Mouse (Mus musculus) layer of hippocampus, postnatal 25 days (tissue): ENCODE data around the gene Anxa6. TPM values are rescaled to one million over a fixed set of nuclear protein-coding genes. Genes with fewer than 3 reads are reported as not detected.

Experiments used
- DNase-seq, 2 experiments: peaks; one replicate each; pipeline ENCODE4 v3.0.0; 2022; ENCODE audit warnings: mixed read lengths in 2 of 2, low spot score in 1 of 2; ENCODE audit errors: extremely low spot score in 1 of 2
- total RNA-seq, 2 experiments: library from RNA; stranded (reverse); gene quantifications; 2 replicates each; pipeline ENCODE4 v1.2.3; 2021

Anxa6 gene
- total RNA-seq, 2 experiments from 2014 or later: 95.7 to 97.1 TPM

DNA sequence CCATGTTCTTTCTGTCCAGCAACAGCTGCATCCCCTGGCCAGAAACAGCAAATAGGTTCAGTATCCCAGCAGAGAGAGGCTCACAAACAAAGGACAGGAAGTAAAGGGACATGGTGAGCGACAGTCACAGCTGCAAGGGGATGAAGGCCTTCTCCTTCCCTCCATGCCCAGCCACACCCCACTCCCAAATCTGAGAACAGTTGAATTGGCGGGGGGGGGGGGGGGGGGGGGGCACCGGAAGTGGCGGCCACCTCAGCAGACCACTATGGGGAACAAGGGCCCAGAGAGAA is 1.3 kb downstream of the Anxa6 start:
- no peak for DNase-seq

DNA sequence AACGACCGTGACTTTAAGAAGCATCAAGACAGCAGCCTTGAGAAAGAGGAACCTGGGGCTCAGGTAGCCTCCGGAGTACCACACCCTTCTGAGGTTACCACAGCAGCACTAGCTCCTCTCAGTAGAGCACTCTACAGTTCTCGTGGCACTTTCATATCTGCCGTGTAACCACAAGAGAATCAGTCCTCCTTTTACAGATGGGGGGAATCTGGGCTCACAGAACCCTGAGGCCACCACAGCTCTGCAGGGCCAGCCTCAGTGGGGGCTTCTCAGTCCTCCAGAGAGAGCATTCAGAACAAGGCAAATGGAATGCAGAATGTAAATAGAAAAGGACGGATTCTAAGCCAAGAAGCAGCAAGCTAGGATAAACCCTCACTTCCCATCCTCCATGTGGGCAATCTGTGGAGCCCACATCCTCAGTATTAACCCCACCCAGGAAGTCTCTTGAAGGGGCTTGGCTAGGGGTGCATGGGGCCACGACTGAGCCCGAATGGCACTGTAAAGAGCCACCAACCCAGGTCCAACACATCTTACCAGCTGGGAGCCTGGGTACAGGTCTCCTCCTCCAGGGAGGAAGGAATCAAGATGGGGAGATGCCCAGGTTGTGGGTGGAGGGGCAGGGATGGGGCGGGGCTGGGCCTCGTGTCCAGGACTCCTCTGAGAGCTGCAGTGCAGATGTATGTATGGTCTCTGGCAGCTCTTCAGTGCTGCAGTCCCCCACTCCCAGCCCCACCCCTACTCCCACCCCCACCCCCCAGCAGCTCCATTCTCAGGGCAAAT is 1.8 kb downstream of the Anxa6 start:
- DNase-seq: no peak

DNA sequence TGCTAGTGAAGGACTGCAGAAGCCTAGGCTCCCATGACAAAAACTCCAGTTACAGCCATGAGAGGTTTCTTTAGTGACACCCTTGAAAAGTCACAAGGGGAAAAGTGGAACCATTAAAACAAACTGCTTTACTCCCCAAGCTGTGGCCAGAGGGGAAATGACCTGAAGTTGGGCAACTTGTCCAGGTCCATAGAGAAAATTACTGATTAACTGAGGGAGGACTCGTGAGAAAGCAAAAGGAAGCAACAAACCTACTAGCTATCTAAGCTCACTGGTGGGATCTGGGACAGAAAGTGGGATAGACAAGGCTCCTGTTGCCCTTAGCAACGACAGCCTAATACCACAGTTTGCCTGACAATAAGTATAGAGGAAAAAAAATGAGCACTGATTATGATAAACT is 4.7 kb downstream of the Anxa6 start:
- DNase-seq: no peak

DNA sequence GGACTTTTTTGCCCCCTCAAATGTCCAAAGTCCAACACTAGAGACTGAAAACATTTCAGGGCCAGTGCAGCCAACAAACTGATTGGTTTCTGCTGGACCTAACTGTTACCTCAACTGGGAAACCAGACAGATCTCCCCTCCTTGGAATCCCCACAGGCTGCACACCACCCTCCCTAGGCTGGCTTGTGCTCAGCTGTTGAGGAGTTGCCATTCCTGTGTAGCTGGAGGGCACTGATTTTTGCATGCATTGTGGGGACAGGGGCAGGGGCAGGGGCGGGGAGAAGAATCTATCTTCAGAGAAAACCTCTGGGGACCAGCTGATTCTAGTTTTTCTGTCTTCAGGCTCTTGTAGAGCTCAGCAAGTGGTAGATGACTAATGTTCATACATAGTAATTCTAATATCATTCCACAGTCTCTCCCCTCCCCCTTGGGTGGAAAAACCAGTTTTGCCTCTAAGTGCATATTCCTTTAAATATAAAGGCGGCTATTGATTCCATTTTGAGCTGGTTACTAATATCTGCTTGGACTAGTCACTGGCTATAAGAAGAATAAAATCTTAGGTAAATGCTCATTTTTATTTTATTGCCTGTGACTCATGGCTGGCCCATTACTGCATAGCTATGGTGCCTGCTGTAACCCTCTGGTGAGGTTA is 5.9 kb downstream of the Anxa6 start:
- DNase-seq: no peak

DNA sequence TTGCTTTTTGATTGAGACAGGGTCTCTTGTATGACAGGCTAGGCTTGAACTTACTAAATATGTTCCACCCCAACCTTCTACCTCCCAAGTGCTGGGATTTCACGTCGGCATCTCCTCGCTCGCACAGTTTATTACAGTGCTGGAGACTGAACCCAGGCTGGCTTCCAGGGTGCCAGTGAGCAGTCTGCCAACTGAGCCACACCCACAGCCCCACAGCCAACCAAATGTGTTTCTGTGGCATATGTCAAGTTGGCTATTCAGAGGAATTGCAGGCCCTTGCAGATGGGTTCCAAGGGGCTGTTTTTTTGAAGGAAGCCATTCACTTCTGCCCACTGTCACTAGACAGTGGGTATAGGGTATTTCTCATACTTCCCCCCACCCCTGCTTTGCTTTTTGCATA is 7.3 kb downstream of the Anxa6 start:
- DNase-seq: peak in 1 of 2 experiments; percentile 35

DNA sequence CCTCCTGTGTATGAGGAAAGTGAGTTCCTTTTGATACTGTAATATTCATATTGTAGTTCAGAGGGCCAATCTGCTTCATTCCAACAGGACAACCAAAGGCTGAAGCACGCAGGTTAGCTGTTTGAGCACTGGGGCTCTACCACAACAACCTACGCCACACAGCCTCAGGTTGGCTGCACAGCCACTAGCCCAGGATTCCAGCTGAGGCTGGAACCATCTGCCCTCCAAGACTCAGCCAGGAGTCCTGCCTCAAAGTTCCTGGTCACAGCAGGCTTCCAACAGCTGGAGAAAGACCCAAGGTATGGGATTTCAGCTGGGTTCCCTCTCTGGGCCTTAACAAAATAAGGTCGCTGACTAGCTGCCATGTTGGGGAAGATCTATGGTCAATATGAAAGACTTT is 9.7 kb downstream of the Anxa6 start:
- no peak for DNase-seq

DNA sequence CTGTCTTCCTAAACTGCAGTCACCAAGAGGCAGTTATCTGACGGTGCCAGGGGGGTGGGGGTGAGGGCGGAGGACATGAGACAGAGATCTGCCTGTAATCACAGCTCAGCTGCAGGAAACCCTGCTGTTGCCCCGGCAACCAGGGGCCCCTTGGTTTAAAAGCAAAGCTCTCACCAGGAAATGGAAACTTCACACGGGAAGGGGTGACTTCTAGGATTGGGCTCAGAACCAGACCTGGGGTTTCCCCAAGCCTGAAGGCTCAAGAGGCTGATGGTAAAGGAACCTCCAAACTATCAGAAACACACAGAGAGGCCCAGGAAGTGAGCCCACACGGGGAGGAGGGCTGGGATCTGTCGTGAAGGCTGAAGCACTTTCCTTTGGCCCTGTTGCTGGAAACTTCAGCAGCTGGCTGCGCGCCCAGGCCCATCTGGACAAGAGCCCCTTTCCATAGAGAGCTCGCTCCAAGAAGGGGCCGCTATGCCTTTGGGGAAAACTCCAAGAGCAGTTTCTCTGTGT is 10.1 kb downstream of the Anxa6 start:
- DNase-seq: peak; percentile 47 to 66

DNA sequence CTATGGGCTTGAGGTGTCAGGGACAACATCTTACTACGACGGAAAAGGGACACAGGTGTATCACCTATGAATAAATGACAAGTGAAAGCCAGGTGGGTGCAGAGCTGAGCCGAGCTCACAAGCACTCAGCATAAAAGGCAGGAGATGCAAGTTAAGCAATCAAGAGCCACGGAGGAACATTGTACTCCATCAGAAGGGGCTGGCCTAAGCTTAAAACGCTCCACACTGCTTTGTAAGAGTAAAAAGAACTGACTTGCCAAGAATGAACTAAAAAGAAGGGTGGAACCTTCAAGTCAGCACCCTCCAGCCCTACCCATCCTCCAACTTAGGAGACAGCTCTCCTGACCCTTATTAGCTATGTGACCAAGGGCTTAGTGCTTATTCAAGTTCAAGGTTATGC is 10.7 kb downstream of the Anxa6 start:
- no peak for DNase-seq

DNA sequence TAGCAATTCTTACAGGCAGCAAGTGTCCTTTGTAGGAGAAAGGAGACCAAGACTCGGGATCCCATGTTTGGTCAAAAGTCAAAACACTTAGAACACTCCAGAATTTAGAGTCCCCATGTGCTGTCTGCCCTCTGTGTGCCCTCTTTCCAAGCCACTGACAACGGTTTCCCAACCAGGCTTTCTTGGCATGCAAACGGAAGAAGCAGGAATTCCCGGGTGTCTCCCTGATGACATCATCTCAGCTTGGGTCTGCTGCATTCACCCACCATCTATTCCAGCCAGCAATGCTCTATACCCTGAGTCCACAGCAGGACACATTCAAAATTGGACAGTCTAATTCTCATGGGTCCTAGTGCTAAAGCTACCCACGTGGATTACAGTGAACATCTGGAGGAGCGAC is 11.4 kb downstream of the Anxa6 start:
- no peak for DNase-seq

DNA sequence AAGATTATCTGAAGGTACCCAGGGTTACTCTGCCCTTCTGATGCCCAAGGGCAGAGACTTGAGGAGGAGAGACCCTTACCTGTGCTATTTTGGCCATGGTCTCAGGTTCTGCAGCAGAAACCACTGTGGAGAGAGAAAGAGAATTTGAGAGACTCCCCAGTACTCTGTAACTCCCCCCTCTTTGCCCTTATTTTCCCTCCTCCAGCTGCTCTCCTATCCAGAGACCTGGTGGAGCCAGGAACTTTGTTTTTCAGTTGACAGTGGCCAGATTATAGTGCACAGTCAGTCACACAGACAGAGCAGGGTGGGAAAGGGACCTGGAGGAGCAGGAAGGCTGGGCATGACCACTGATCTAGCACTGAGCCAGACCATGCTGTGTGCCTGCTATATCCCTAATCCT is 11.8 kb downstream of the Anxa6 start:
- no peak for DNase-seq

DNA sequence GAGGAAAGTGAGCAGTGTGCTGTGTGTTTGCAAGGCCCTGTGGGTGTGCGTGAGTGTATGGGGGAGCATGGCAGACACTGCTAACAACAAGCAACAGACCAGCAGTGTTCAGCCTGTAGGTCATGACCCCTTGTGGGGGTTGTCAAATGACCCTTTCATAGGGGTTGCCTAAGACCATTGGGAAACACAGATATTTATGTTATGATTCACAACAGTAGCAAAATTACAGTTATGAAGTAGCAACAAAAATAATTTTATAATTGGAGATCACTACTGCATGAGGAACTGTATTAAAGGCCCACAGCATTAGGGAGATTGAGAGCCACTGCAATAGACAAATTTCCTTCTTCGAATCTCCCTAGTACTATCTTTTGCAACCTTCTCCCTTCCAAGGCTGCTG is 13.5 kb downstream of the Anxa6 start:
- no peak for DNase-seq

DNA sequence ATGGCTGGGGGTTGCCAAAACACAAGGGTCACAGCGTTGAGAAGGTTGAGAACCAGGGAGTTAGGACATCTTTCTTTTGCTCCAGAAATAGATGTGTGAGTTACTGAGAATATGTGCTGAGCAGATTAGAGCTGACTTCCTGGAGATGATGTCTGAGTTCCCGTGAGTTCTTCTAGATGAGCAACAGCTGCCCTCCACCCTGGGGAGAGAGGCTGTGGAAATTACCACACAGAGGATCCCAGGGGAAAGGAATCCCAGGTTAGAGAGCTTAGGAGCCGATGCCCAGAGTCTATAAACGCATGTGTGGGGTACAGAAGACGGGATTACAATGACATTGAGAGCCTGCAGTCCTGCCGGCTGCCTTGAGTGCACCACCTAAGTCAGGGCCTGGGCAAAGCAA is 15.2 kb downstream of the Anxa6 start:
- DNase-seq: no peak

DNA sequence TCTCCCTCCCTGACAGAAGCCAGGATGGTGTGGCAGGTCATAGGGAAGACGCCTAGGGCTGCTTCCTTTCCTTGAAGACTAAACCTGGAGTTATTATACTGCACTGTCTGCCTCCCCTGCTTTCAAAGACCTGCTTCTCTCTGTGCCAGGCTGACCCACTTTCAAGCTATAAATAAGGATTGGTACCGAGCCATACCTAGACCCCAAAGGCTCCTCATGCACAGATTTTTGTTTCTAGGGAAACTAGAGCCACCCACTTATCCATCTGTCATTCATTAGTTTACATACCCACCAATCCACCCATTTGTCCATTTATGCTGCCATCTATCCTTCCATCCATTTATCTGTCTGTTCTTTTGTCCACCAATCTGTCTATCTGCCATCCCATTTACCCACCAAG is 16.0 kb downstream of the Anxa6 start:
- DNase-seq: no peak

DNA sequence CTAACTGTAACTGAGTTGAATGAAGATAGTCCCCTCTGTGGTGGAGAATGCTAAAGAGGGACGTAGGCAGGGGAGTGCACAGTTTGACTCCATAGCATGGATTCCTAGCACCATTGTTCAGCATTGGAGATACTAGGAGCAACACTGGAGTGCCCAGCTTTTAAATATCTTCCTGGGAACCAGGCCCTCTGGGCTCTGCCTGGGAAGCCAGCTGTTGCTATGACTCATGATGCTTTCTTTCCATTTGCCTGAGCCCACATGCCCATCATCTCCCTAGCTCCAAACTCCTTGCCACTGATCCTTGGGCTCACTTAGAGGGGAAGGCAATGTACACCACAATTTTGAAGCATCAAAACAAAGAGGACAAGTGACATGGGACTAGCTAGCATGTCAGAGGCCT is 16.5 kb downstream of the Anxa6 start:
- DNase-seq: no peak

DNA sequence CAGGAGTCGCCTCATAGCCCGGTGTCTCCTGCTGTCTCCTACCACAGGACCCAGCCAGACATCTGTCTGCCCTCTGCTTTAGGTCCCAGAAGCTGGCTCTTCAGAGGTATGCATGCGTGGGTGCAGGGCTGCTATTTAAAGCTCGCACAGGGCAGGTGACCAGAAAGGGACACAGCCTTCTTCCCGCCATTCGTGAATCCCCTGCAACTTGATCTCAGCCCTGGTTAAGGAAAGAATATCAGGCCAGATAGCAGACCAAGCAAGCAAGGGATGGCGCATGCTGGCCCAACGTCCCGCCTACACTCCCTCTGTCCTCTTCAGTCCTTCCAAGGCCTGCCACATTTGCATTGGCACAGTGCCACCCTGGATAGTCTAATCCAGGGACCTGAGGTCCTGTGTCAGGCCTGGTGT is 17.4 kb downstream of the Anxa6 start:
- DNase-seq: peak in 1 of 2 experiments; percentile 40

DNA sequence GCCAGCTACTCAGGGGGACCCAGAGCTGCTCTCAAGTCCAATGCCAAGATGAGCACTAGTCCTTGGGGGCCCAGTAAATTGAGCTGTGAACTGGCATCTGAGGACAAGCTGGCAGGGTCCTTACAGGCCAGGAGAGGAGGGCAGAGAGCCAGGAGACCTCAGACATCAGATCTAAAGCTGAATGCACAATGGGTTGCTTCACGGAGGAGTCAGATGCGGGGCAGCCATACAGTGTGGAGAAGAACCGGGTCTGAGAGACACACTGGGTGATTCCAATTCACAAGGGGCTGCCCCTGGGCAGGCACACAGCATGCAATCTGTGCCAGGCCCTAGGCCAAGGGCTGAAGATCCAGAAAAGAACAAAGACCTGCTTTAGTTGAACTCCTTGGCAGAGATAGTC is 18.0 kb downstream of the Anxa6 start:
- no peak for DNase-seq

DNA sequence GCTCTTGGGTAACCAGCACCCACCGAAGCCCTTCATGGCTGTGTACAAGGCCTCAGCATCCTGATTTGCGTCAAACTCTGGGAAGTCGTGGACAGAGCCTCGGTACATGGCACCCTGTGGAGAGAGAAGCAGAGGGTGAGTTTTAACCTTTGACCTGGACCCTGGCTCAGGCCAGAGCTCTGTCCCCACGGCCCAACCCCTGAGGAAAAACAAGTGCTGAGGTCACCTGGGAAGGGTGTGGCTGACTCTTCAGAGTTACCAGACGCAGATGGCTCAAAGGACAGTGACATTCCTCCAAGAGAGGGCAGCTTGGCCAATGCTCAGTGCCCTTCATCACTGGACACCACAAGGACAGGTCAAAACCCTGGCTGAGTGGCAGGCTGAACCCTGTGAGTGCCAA is 19.4 kb downstream of the Anxa6 start:
- no peak for DNase-seq

DNA sequence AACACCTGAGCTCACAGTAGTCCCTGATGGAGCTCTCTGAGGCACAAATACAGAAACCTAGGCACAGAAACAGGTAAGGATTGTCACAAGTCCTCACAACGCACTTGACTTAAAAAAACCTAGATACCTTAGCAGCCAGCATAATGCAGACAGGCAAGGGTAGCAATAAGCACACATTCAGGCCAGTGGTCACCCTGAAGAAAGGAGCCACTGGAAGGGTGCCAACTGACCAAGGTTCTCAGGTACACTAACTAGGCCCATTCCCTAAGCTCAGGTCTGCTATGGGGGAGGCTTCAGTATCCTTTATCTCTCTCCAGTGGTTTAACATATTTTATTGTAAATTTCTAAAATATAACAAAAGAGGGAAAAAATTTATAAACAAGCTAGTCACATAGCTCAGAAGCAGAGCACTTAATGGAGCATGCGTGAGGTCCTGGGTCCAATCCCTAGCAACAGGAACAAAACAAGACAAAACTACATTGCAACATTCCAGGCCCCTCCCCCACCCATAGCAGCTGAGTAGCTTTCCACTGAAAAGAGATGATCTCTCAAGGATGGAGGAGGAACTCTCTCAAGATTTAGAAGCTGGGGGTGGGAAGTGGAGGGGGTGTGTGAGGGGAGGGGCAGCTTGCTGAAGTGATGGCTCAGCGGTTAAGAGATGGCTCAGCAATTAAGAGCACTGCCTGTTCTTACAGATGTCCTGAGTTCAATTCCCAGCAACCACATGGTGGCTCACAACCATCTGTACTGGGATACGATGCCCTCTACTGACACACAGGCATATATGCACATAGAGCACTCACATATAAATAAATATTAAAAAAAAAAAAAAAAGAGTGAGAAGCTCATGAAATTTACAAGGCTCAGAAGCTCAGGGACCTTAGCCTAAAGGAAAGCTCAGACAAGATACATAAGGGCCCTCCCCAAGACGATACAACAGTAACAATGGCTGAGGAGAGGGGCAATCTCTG is 20.4 kb downstream of the Anxa6 start:
- DNase-seq: no peak

DNA sequence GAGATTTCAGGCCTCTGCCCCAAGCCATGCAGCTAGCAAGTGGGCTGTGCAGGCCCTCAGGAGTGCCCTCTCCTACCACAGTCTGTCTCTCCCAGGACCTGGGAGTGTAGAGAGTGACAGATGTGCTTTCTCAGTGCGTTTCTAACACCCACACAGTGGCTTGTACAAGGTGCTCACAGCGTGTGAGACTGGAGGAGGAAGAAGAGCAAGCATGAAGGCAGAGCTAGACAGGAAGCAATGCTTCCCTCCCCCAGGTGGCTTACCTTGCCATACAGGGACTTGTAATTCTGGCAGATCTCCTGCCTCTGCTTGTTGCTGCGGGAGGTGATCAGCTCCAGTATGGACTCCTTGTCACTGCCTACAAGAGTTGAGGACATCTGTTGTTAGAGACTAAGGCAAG is 21.8 kb downstream of the Anxa6 start:
- no peak for DNase-seq

DNA sequence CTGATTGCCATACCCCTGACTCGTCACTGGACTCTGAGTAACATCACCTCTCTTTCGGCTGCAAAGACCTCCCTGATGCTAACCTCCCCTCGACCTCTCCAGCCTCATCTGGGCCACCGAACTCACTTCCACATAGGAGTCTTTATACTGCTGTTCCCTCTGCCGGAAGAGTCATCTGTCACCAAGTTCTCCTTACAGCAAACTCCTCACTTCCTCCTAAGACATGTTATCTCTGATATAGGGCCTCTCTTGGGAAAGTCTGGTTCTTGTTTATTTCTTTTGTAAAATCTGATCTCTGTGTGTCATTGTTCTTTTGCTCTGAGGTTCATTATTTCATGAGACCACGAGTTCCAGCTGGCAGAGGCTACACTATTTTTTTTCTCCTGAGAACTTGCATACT is 25.0 kb downstream of the Anxa6 start:
- no peak for DNase-seq

DNA sequence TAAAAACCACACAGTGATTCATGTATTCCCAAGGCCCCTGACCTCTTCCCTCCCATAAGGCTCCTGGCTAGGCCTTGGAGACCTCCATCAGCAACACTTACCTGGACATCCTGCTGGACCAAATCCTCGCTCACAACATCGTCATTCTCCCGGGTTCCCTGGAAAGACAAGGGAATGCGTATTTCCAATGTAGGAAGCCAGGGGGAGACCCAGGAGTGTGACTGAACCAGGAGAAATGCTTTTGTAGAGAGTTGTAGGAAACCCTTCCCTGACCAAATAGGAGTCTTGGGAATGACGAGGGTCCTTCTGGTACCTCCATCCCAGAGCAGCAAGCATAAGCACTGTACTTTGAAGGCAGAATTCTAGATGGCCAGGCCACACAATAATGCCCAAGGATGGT is 27.6 kb downstream of the Anxa6 start:
- DNase-seq: no peak
